Mouse (Mus musculus) left cerebral cortex, postnatal 4 days (tissue): ENCODE data around the gene Olfr251. TPM values are rescaled to one million over a fixed set of nuclear protein-coding genes. Genes with fewer than 3 reads are reported as not detected.
"Not testable (repeated sequence)": the region's sequence is repeated elsewhere in the genome, so short reads cannot be mapped to it uniquely, and the experiment has no call there.

ENCODE experiments used
- DNase-seq: peaks from one replicate; pipeline ENCODE4 v3.0.0-alpha.2; 2022
- intact Hi-C: fragments of 180-260 bp; cut with DNase I; formaldehyde crosslinking; loops from one replicate; pipeline ENCODE4 v1.15.1; 2025
- total RNA-seq, 2 experiments: library from RNA; stranded (reverse); gene quantifications; 2 replicates each; pipeline ENCODE4 v1.2.3; 2021

The Olfr251 gene
- total RNA-seq: not detected

GRCm38 (mm10) chr9:38376786-38377185, at the start of gene Olfr251:
Olfr251 (plus strand) TSS chr9:38377086.
- no peak for DNase-seq
- intact Hi-C loops: no loop called here

GRCm38 (mm10) chr9:38328760-38329159, 48.1 kb upstream of the Olfr251 start, which contains the start of gene Olfr25:
Olfr25 (plus strand) TSS chr9:38329060.
- intact Hi-C loops: no loop called here
- DNase-seq: no peak

- intact Hi-C loops: no loop called here
- no peak for DNase-seq
These were observed 28.8 kb upstream of the Olfr251 start, which contains the start of gene Olfr898 for GRCm38 (mm10) chr9:38348111-38348510. Olfr898 (plus strand) TSS chr9:38348411.

- no peak for DNase-seq
- intact Hi-C loops: no loop called here
These were observed 10.3 kb upstream of the Olfr251 start, which contains the start of gene Olfr250 for GRCm38 (mm10) chr9:38366596-38366995. Olfr250 (plus strand) TSS chr9:38366896.

GRCm38 (mm10) chr9:38401398-38401797, 24.5 kb downstream of the Olfr251 start, which contains the start of gene Olfr147:
Olfr147 (plus strand) TSS chr9:38401698.
- intact Hi-C loops: no loop called here
- no peak for DNase-seq

- intact Hi-C loops: not testable (repeated sequence)
These were observed 30.6 kb downstream of the Olfr251 start for GRCm38 (mm10) chr9:38407502-38407901.

GRCm38 (mm10) chr9:38413502-38413901, 36.6 kb downstream of the Olfr251 start:
- DNase-seq, intact Hi-C loops: not testable (repeated sequence)

More at GRCm38 (mm10) chr9:38407502-38407901, 30.6 kb downstream of the Olfr251 start:
- not testable (repeated sequence) for DNase-seq

- no peak for DNase-seq
These were observed 46.9 kb downstream of the Olfr251 start for GRCm38 (mm10) chr9:38423801-38424200.

GRCm38 (mm10) chr9:38427026-38427425, 50.1 kb downstream of the Olfr251 start:
- intact Hi-C loops: no loop called here
- no peak for DNase-seq

More at GRCm38 (mm10) chr9:38423801-38424200, 46.9 kb downstream of the Olfr251 start:
- intact Hi-C loops: no loop called here

GRCm38 (mm10) chr9:38429155-38429554, 52.3 kb downstream of the Olfr251 start, which contains the start of gene Olfr901:
Olfr901 (plus strand) TSS chr9:38429455.
- DNase-seq: no peak
- intact Hi-C loops: no loop called here

Other genes starting within 250 kb of the Olfr251 start
- gene Olfr890, start 234.6 kb upstream of the Olfr251 start, total RNA-seq: not detected
- gene Olfr891, start 196.3 kb upstream of the Olfr251 start, total RNA-seq: not detected
- gene Olfr893, start 168.7 kb upstream of the Olfr251 start, total RNA-seq: not detected
- not detected for gene Olfr894, start 159.0 kb upstream of the Olfr251 start, total RNA-seq
- not detected for gene Olfr143, start 124.3 kb upstream of the Olfr251 start, total RNA-seq
- not detected for gene Olfr895, start 109.2 kb upstream of the Olfr251 start, total RNA-seq
- gene Olfr896-ps1, start 86.0 kb upstream of the Olfr251 start, total RNA-seq: not detected
- not detected for gene Olfr25, start 48.0 kb upstream of the Olfr251 start, total RNA-seq
- gene Olfr898, start 28.7 kb upstream of the Olfr251 start, total RNA-seq: not detected
- gene Olfr250, start 10.2 kb upstream of the Olfr251 start, total RNA-seq: not detected
- gene Olfr147, start 24.6 kb downstream of the Olfr251 start, total RNA-seq: not detected
- not detected for gene Olfr901, start 52.4 kb downstream of the Olfr251 start, total RNA-seq
- not detected for gene Olfr902, start 70.6 kb downstream of the Olfr251 start, total RNA-seq
- gene Olfr904, start 86.1 kb downstream of the Olfr251 start, total RNA-seq: not detected
- gene Olfr905, start 94.0 kb downstream of the Olfr251 start, total RNA-seq: not detected
- gene Olfr906, start 110.0 kb downstream of the Olfr251 start, total RNA-seq: not detected
- not detected for gene Olfr907, start 118.7 kb downstream of the Olfr251 start, total RNA-seq
- gene Olfr911-ps1, start 144.5 kb downstream of the Olfr251 start, total RNA-seq: not detected
- gene Olfr910, start 160.8 kb downstream of the Olfr251 start, total RNA-seq: not detected
- gene Olfr912, start 203.1 kb downstream of the Olfr251 start, total RNA-seq: not detected
- not detected for gene Olfr913, start 215.7 kb downstream of the Olfr251 start, total RNA-seq
- gene Olfr914, start 228.0 kb downstream of the Olfr251 start, total RNA-seq: not detected